Mouse (Mus musculus): ENCODE measurements at regions not wholly inside any gene's neighbourhood (a gene's known extent, or its start where the extent isn't known, plus 50 kb on each side); places are given as distances from the start of the nearest gene placed in this dataset.

DNA sequence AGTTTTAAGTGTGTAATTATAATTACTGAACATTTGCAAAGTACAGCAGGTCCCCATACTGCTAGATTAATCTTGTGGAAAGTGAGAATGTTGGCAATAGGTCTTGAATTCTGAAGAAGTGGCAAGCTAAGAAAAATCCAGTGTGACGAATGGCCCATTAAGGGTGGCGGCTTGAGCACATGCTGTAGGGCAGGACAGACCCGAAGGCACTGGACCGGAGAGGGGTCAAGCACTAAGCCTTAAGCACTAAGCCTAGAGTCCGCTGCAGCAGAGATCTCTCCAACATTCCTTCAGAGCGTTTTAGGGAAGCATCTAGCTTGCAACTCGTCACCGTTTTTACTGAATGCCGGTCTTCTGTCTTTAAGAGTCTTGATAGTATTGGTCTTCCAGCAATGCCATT lies 105.6 kb downstream of the Aldh8a1 start:
- no peak for DNase-seq (ENCODE audit: low read depth, low spot score)

DNA sequence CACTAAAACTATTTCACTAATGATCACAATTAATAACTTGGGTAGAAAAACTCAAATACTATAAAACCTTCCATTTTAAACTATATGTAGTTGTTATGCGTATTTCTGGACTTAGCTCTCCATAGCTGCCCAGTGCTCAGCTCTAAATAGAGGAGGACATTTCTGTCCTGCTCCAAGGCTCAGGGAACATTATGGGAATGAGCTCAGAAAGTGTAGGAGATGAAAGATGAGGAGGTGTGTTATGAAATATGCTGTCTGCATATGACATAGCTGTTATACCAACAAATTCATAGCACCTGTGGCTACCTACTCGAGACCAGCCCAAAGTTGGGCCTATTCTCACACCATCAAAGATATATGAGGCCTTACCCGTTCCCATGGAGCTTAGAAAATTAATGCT lies 106.3 kb downstream of the Aldh8a1 start:
- DNase-seq (ENCODE audit: low read depth, low spot score): no peak

DNA sequence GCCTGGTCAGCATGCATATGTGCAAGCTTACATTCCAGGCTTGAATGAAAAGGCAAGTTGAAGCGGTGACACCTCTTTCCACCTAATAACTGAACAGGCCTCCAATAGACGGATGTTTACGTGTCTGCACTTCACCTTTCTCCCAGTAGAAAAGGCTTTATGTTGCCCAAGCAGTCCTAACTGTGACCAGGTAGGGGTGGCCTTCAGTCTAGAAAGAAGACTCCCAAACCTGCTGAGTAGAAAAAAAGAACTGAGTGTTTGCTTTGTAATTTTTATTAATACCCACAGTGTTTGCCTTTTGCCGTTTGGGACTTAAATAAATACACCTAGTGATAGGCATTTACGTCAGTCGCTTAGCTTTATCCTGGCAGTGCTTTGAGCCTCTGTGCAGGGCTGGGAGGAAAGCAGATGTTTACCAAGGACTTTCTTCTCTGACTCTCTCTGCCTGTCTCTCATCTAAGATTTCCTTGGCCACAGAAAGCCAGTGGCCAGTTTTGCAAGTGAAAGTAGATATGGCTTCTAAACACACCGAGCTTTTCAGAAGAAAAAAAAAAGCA lies 104.5 kb upstream of the 1700020N01Rik start:
- DNase-seq (ENCODE audit: low read depth, low spot score): no peak

DNA sequence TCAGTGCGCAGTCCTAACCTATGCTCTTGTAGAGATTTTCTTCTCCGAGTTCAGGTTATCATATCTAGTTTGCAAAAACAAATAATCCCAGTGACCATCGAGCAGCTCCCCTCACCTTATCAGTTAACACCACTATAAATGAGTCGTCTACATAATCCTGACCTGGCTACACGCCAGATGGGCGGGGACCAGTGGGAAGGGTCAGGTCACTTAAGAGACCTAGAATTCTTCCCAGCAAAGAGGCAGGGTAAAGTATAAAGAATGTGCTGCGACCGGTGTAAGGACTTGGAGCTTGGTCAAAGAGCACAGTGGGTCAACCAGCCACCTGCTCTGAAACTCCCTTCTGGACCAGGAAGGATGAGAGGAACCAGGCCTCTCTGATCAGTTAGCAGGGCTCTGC lies 102.0 kb upstream of the 1700020N01Rik start:
- no peak for DNase-seq (ENCODE audit: low read depth, low spot score)

DNA sequence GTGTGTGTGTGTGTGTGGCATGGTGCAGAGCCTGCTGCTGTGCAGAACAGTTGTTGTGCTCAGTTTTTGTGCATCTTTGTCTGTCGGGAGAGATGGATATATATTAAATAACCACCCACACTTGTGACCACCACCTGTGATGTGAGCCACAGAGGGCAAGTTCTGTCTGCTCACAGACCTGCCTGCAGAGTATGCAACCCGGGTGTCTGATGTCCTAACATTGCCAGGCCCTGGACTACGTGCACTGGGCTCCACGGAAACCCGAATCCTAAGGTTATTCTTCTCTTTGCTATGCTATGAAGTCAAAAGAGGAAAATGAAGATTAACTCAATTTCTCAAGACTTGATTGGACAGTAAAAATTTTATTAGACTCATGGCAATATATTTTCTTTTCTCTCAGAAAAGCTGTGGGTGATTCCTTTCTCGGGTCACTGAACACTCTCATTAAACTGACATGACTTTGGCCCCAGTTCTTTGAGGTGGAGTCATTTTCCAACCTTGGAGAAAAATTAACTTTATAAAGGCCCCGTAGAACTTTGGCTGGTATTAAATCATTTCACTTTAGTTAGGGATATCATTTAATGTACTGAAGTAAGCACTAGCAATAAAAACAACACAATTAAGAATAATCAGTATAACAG lies 100.6 kb upstream of the 1700020N01Rik start:
- DNase-seq (ENCODE audit: low read depth, low spot score): no peak

DNA sequence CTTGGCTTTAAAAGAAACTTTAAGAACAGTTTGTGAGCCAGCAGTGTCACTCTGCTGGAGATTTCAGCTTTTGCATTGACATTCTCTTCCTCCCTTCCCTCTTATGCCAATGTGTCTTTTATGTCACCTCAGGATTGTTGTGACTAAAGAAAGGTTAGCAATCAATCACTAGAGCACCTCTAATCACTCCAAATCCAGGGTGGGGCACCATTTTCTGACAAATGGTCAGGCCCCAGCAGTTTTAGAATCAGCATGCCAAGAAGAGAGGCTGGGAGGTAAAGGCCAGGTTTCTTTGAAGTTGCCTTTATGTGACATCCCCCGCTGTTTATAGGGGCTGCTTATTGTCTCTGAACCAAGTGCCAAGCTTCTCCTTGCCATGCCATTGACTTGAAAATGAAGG lies 98.4 kb upstream of the 1700020N01Rik start:
- no peak for DNase-seq (ENCODE audit: low read depth, low spot score)

DNA sequence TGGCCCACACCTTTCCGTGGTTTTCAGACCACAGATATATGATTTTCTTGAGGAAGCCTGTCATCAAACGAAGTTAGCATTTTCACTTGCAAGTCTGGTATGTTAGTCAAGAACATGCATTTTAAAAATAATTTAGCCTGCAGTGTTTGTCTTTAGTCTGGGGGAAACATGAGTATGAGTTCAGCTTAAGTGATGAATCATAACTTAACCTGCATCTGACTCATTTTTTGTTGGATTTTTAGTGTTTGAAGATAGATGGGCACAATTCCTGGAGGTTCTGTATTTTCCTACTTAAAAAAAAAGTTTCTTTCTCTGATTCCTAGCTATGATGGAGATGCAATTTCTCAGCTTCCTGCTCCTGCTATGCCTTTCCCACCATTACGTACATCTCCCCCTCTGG lies 95.8 kb upstream of the 1700020N01Rik start:
- DNase-seq (ENCODE audit: low read depth, low spot score): peak; percentile 42

DNA sequence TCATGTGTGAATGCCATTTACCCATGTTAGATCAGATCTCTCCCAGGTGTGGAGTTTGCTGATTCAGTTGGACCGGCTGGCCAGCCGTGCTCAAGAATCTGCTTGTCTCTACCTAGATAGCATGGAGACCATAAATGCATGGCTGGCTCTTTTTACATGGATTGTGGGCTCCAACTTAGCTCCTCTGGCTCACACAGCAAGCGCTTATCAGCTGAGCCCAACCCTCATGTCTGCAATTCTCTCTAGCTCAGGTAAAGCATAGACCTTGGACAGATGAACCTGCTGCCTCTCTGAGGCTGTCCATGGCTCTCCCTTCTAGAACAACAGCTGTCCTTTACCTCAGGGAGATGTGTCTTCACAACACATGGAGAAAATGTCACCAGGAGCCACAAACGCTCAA lies 94.8 kb upstream of the 1700020N01Rik start:
- DNase-seq (ENCODE audit: low read depth, low spot score): no peak

DNA sequence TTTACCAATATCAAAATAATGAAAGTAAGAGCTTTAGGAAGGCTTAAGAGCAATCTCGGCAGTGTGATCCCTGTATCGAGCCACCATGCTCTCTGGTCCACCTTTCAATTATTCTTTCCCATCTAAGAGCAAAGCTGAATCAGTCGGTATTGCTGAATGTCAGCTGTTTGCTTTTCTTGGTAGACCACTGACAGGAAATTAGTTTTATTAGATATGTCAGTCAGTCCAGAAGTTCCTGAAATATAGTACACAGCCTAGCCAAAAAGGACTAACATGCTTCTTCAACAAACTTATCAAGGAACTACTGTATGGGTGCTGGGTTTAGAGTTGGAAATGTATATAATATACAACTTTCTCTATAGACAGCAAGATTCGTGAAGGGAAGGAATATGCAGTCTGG lies 91.3 kb upstream of the 1700020N01Rik start:
- no peak for DNase-seq (ENCODE audit: low read depth, low spot score)

DNA sequence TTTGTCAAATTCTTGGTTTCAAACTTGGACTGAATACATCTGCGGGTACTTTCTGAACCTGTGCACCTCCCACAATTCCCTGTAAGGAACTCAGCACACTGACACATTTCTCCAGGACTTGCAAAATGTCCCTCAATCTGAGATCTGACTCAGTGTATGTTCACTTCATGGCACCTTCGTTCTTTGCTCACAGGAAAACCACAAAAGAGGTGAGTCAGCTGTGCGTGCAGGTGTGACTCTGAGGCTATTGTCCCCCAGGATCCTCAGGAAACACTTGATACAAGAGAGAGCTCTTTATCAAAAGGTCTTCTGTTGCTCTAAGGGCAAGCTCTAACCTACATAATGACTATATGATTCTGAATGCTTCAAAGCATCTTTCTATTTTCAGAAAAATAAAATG lies 88.5 kb upstream of the 1700020N01Rik start:
- DNase-seq (ENCODE audit: low read depth, low spot score): peak; percentile 9

DNA sequence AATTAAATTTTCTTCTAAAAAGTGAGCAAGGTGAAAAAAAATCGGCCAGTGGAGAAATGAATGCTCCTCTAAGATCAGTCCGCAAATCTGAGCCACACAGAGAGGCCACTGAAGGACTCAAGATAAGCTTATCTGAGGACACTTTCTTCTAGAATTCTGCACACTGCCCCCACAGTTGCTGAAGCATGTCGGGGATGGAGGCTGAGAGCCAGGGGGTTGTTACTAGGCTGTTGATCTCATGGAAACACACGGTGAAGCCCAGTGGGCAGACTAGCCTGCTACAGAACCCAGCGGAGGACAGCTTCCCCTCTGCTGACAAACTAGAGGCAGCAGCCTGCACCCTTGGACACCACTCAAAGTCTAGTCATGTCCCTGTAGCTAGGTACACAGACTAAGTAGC lies 81.6 kb upstream of the 1700020N01Rik start:
- no peak for DNase-seq (ENCODE audit: low read depth, low spot score)

DNA sequence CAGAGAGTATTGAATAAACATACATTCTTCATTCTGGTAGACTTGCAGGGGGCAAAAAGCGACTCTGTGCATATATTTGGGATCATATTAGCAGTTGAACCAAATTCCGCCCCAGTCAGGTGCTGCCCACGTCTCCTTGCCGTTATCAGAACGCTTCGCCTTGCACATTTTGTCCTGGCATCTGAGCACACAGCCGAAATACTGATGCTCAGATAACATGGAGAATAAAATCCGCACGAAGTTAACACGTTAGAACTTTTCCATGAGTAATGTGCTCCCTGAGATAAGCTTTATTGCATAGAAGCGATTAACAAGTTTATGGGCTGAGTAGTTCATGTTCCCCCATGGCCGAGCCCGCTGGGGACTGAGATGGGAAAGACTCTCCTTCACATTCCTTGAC lies 80.5 kb upstream of the 1700020N01Rik start:
- no peak for DNase-seq (ENCODE audit: low read depth, low spot score)

DNA sequence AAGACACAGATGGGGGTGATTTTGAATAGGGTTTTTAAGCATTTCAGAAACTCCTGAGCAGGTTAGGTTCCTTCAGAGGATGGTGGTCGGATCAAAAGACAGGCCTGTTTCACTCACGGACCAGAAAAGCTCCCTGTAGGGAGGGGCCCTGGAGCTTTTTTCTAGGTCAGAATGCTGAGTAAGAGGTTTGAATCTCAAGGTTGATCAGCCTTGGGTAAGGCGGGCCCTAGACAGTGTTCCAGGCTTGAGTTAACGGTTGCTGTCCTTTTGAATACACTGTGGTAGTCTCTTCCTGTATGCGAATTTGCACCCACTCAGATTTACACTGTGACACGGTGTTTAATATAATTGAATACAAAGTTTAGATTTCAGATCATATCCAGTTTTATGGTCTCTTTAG lies 75.2 kb upstream of the 1700020N01Rik start:
- DNase-seq (ENCODE audit: low read depth, low spot score): no peak

DNA sequence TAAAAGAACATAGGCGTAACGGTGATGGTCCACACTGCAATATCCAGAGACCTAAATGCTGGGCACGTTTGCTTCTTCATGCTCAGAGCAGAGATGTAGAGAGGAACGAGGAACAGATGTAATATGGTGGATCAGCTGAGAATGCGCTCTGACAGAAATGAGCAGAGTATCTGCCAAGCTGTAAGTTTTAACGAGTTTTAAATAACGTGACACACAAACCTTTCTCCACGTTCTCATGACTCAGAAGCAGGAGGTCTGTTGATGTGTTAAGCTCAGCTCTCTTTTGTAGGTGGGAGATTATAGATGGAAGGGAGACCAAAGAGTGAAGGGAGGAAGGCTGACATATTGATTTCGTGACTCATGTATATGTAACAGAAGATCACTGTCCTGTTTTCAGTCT lies 72.1 kb upstream of the 1700020N01Rik start:
- no peak for DNase-seq (ENCODE audit: low read depth, low spot score)

DNA sequence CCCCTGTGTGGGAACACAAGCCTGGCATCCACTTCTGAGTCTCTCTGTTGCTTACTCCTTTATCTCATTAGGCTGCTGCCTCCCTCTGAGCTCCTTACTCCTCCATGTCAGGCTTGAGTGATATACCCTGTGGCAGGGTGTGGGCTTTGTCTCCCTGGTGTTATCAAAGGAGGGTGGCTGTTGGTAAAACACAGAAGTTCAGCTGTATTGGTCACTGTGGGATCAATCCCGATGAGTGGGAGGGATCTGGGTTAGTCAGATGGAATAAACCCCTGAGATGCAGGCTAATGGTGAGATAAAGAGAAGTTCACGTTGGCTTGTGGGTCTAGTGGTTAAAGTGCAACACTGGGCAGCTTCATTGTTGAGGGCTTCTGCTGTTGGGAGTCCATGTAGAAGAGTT lies 67.4 kb upstream of the 1700020N01Rik start:
- no peak for DNase-seq (ENCODE audit: low read depth, low spot score)

DNA sequence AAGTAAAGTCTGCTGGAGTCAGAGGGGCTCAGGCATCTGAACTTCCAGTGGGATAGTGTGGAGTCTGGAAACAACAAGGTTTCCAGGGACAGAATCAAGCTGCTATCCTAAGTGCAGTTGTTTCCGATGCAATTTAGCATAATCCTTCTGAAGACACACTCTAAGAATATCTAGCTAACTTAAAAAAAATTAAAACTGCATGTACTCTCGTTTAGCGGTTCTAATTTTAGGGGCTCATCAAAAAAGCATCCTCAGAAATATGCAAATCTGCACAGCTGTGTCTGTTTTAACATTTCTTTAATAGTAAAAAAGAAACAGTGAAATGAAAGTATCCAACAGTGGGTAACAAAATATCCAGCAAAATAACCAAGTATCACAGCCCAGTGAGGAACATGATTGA lies 64.5 kb upstream of the 1700020N01Rik start:
- no peak for DNase-seq (ENCODE audit: low read depth, low spot score)

DNA sequence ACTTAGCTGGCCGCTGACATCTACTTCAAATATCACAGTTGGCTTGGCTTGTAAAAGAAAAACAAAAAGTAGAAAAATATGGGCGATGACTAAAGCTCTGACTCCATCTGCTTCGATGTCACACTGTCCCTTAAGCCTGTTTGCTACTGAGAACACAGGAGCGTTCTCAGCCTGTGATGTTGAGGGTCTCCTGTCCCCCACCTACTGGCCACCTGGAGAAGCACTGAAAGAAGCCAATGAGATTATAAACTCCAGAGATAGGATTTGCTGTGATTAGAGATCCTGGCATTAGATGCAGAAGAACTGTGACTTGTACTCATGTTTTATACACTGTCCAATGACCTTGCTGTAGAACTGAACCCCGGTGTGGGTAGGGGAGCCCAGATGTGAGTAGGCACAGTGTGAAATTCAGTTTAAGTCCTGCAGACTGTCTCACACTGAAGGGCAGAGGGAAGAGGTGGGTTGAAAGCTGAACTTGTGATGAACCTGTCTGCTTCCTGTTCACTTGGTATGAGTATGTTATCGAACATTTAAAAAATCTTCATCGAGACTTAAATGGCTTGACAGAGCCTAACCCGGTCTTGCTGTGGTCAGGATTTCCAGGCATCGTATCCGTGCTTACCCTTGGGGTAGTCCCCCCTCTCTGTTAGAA lies 63.7 kb upstream of the 1700020N01Rik start:
- no peak for DNase-seq (ENCODE audit: low read depth, low spot score)

DNA sequence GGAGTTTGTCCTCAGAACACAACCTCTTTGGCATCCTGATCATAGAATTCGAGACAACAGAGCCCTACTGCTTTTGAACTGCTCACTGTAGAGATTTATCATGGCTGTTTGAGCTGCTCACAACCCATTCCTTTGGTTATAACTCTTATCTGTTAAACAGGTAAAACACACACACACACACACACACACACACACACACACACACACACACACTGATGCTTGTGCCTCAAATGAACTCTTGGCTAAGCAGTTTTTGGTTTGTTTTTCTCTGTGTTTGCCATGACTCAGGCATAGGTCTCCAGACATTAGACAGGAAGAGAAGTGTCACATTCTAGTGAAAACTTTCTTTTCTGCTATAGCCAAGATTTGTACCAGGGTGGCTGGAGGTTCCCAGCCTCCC lies 60.8 kb upstream of the 1700020N01Rik start:
- peak; percentile 23 for DNase-seq (ENCODE audit: low read depth, low spot score)

DNA sequence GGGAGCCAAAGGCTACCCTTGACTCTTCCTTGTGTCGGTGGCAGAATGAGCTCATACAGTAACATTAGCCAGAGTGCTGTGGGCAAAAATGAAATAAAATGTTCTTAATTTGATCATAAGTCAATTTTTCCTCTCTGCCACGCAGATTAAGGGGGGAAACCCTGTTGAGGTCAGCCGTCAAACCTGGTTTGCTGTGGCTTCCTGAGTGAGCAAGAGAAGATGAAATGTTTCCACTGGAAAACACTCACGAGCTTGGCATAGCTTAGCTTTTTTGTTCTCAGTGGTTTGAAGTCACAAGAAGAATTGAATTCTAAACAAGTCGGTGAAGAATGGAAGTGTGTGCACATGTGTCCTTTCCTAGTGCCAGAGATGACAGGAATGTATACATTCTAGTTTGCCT lies 57.3 kb upstream of the 1700020N01Rik start:
- DNase-seq (ENCODE audit: low read depth, low spot score): no peak

DNA sequence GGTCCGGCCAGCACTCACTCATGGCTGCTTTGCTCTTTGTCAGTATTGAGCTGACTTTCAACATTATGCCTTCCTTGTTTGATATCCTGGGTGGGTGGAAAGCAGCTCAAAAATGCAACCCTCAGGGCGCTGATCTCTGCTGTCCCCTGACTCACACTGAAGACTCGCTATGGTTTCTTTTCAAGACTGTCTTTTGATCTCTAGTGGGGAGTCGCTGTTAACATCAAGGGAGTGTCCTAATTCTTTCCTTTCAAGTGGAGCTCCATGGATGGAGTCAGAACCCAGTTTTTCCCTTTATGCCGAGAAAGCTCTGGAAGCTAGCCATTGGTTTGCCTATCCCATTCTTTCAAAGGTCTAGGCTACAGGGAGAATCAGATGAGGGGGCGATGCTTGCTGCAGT lies 54.5 kb upstream of the 1700020N01Rik start:
- peak; percentile 10 for DNase-seq (ENCODE audit: low read depth, low spot score)

All from 3T3-L1 (cell line).